Mouse (Mus musculus) lung, postnatal 0 days (tissue): ENCODE data around the gene Cacna2d3. TPM values are rescaled to one million over a fixed set of nuclear protein-coding genes. Genes with fewer than 3 reads are reported as not detected.

Source experiments
- ATAC-seq: fragments of 200-750 bp; cut with Nextera tagmentation; 2 replicates; pipeline ENCODE4 v1.8.0; 2017; ENCODE audit warnings: moderate library complexity
- DNase-seq: peaks from one replicate; pipeline ENCODE4 v3.0.0-alpha.2; 2016; ENCODE audit warnings: low spot score
- H3K27ac ChIP-seq: fragments of 300-500 bp; sonication (generic); 2 replicates; pipeline ENCODE4 v1.5.1; 2014; ENCODE audit warnings: antibody characterized with exemption, mild to moderate bottlenecking, low read length, mixed read lengths
- H3K27me3 ChIP-seq: fragments of 300-500 bp; sonication (generic); replicated peaks from 2 replicates; pipeline ENCODE4 v1.6.1; 2014; ENCODE audit warnings: low read length, mixed read lengths; ENCODE audit not compliant: insufficient read depth
- H3K36me3 ChIP-seq: fragments of 300-500 bp; sonication (generic); 2 replicates; pipeline ENCODE4 v1.6.1; 2014; ENCODE audit warnings: low read length, mixed read lengths; ENCODE audit not compliant: insufficient read depth
- H3K4me1 ChIP-seq: fragments of 300-500 bp; sonication (generic); 2 replicates; pipeline ENCODE4 v1.6.1; 2014; ENCODE audit warnings: antibody characterized with exemption, low read depth, low read length, mixed read lengths; ENCODE audit not compliant: insufficient read depth
- H3K4me2 ChIP-seq: fragments of 300-500 bp; sonication (generic); replicated peaks from 2 replicates; pipeline ENCODE4 v1.6.1; 2014; ENCODE audit warnings: low read depth, mild to moderate bottlenecking, low read length, moderate library complexity, mixed read lengths
- H3K4me3 ChIP-seq: fragments of 300-500 bp; sonication (generic); 2 replicates; pipeline ENCODE4 v1.5.1; 2014; ENCODE audit warnings: low read depth, low read length
- H3K9ac ChIP-seq: fragments of 300-500 bp; sonication (generic); replicated peaks from 2 replicates; pipeline ENCODE4 v1.6.1; 2014; ENCODE audit warnings: low read depth, mild to moderate bottlenecking
- H3K9me3 ChIP-seq: fragments of 300-500 bp; sonication (generic); 2 replicates; pipeline ENCODE4 v1.6.1; 2016; ENCODE audit warnings: low read length, mixed read lengths
- CTCF ChIP-seq: IDR thresholded peaks from 2 replicates; pipeline ENCODE4 v1.5.1; 2016; ENCODE audit warnings: antibody characterized with exemption, mild to moderate bottlenecking
- EP300 ChIP-seq: IDR thresholded peaks from 2 replicates; pipeline ENCODE4 v1.6.1; 2016; ENCODE audit warnings: antibody characterized with exemption, mild to moderate bottlenecking, control low read depth
- WGBS: fragments of 180-500 bp; shearing (Covaris S2); extraction: QIAGEN DNeasy Blood & Tissue Kit; methylation state at CpG from one replicate; pipeline ENCODE4 v1.1.7; 2014; 5-methylcytosine and 5-hydroxymethylcytosine counted together
- polyA plus RNA-seq: library from polyadenylated mRNA; unstranded; fragments of >200 nt; fragmentation: Nextera tagmentation; extraction: Ambion mirVana; gene quantifications from 2 replicates; pipeline ENCODE4 v1.2.1, GENCODE M21; 2015

Gene Cacna2d3
- polyA plus RNA-seq, 1 experiment from 2014 or later: 0.50 TPM

- Histone ChIP-seq H3K4me1 (no peaks in the 10 kb centered on the region), H3K27ac (no peak overlapping the region), H3K4me2 (no peak overlapping the region), H3K9me3 (no peaks in the 10 kb centered on the region), H3K9ac (no peak overlapping the region), H3K36me3 (no peaks in the 10 kb centered on the region), H3K27me3 (no peaks in the 10 kb centered on the region), H3K4me3 (no peak overlapping the region)
- TF ChIP-seq CTCF (no peak), EP300 (no peak)
- ATAC-seq (no peak), DNase-seq (no peak)
- WGBS: 59% methylated on average over 3 of the region's 3 CpGs
Measured at GRCm38 (mm10) chr14:29530516-29530915, 191.1 kb downstream of the Cacna2d3 start.

DNA sequence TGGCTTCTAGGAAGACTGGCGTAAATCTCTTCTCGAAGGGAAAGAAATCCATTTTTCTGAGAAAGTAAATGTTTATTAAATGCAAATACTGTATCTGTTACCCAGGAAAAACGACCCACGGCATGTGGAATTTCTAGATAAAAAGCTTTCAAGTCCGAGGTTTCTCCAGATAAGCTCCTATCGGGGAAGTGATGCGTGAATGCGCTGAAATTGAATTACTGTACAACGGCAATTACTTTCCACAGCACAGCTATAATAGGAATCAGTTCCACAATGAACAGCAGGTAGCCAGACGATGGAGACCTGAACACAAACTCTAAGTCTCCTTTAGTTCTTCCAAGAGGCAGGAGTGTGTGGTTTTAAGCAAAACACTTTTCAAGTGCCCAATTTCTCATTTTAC is 193.0 kb downstream of the Cacna2d3 start:
- no peak overlapping the region for H3K27ac ChIP-seq
- no peak for ATAC-seq
- WGBS: 51% methylated on average over 10 of the region's 10 CpGs
- no peak overlapping the region for H3K4me3 ChIP-seq
- no peak overlapping the region for H3K9ac ChIP-seq
- H3K9me3 ChIP-seq: no peaks in the 10 kb centered on the region
- no peaks in the 10 kb centered on the region for H3K4me1 ChIP-seq
- TF ChIP-seq CTCF (no peak), EP300 (no peak)
- no peak for DNase-seq
- no peaks in the 10 kb centered on the region for H3K27me3 ChIP-seq
- no peak overlapping the region for H3K4me2 ChIP-seq
- H3K36me3 ChIP-seq: no peaks in the 10 kb centered on the region

DNA sequence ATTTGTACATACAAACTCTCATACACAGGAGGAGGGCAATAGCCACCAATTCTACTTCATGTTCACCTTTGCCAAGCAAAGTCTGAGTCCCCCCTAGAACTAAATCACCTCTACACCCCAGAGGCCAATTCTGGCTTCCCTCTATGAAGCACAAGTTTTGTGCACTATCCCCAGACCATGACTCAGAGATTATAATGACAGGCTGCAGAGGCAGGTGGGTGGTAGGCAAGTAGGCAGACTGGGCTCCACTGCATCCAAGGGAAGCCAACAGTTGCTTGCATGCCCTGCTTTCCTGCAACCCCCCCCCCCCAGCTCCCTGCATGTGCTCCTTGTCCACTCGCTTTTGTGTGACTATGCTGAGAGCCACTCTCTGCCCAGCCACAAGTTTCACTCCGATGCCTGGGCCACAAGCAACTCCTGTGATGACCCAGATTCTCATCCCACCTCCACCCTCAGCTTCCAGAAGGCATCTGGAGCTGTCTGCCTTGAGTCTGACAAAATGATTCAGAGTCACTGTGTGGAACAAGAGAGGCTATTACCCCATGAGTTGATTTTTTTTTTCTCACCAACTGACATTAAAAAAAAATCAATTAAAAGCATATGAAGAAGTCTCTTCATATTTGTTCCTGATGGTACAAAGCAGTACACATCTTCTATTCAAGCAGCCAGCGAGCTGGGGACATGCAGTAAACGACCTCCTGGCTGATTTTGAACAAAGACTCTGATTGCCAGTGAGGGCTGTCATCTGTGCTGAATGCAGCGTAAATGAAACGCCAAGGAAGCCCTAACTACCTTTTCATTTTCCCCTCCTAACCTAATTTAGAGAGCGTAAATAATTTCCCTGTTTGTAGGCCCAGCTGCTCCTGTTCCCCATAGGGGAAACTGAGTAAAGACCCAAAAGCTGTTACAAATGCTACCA is 201.7 kb downstream of the Cacna2d3 start:
- no peak for TF ChIP-seq EP300
- TF ChIP-seq CTCF: no peak
- H3K27me3 ChIP-seq: no peaks in the 10 kb centered on the region
- H3K4me1 ChIP-seq: no peaks in the 10 kb centered on the region
- no peaks in the 10 kb centered on the region for H3K36me3 ChIP-seq
- no peak for ATAC-seq
- H3K27ac ChIP-seq: no peak overlapping the region
- H3K4me3 ChIP-seq: no peak overlapping the region
- no peak overlapping the region for H3K4me2 ChIP-seq
- no peaks in the 10 kb centered on the region for H3K9me3 ChIP-seq
- 61% methylated on average over 7 of the region's 7 CpGs for WGBS
- DNase-seq: no peak
- no peak overlapping the region for H3K9ac ChIP-seq

- WGBS: 46% methylated on average over 5 of the region's 5 CpGs
- ATAC-seq (no peak), DNase-seq (no peak)
- Histone ChIP-seq H3K4me3 (no peak overlapping the region), H3K27ac (no peak overlapping the region), H3K27me3 (no peaks in the 10 kb centered on the region), H3K4me1 (no peaks in the 10 kb centered on the region), H3K9me3 (no peaks in the 10 kb centered on the region), H3K4me2 (no peak overlapping the region), H3K9ac (no peak overlapping the region), H3K36me3 (no peaks in the 10 kb centered on the region)
- TF ChIP-seq CTCF (no peak), EP300 (no peak)
Measured at GRCm38 (mm10) chr14:29502667-29503066, 219.0 kb downstream of the Cacna2d3 start.

GRCm38 (mm10) chr14:29498546-29499290 is 222.9 kb downstream of the Cacna2d3 start:
- H3K4me2 ChIP-seq: no peak overlapping the region
- ATAC-seq (no peak), DNase-seq (no peak)
- H3K9me3 ChIP-seq: no peaks in the 10 kb centered on the region
- H3K9ac ChIP-seq: no peak overlapping the region
- no peaks in the 10 kb centered on the region for H3K4me1 ChIP-seq
- no peak for TF ChIP-seq CTCF
- no peak for TF ChIP-seq EP300
- H3K27me3 ChIP-seq: no peaks in the 10 kb centered on the region
- no peaks in the 10 kb centered on the region for H3K36me3 ChIP-seq
- H3K27ac ChIP-seq: no peak overlapping the region
- H3K4me3 ChIP-seq: no peak overlapping the region
- 40% methylated on average over 8 of the region's 8 CpGs for WGBS

GRCm38 (mm10) chr14:29496552-29496951 is 225.1 kb downstream of the Cacna2d3 start:
- DNase-seq: no peak
- Histone ChIP-seq H3K4me1 (no peaks in the 10 kb centered on the region), H3K9ac (no peak overlapping the region), H3K4me3 (no peak overlapping the region), H3K9me3 (no peaks in the 10 kb centered on the region), H3K4me2 (no peak overlapping the region), H3K27ac (no peak overlapping the region), H3K27me3 (no peaks in the 10 kb centered on the region), H3K36me3 (no peaks in the 10 kb centered on the region)
- ATAC-seq: no peak
- 81% methylated on average over 3 of the region's 3 CpGs for WGBS
- TF ChIP-seq CTCF (no peak), EP300 (no peak)
